Mouse (Mus musculus): ENCODE measurements at regions not wholly inside any gene's neighbourhood (a gene's known extent, or its start where the extent isn't known, plus 50 kb on each side); places are given as distances from the start of the nearest gene placed in this dataset.

DNA sequence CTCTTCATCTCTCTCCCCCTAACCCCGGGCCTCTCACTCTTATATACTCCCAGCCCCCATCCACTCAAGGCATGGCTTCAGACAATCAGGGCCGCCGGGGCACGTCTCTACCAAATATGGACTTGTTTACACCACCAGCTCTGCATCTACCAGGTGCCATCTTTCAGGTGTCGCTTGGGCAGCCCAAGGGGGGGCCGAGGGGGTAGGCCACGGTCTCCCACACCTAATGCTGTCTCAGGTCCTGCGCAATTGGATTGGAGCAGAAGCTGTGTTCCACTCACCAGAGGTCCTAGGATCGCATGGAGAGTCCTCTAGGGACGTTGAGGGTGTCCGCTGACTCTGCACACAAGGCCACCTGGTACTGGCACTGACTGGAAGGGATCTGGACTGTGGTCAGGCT, 1306.0 kb upstream of the 1700015G11Rik start:
- intact Hi-C loops (cut with DNase I) = loop anchor here (5.0 kb wide), 1 partner anchor 39 kb away; no protein-coding TSS in a partner anchor

GRCm38 (mm10) chr7:53282016-53282415, 1266.5 kb upstream of the 1700015G11Rik start:
- no peak for TF ChIP-seq CTCF (IDR thresholded peaks at IDR 0.05)
- DNase-seq = no peak
- intact Hi-C loops (cut with DNase I) = loop anchor here (5.0 kb wide), 1 partner anchor 40 kb away; no protein-coding TSS in a partner anchor
- H3K27ac ChIP-seq = no peak overlapping the region
- no peak overlapping the region for H3K4me3 ChIP-seq

More for the DNA sequence above, 1306.0 kb upstream of the 1700015G11Rik start:
- no peak for TF ChIP-seq CTCF (IDR thresholded peaks at IDR 0.05)
- Histone ChIP-seq H3K4me3 (no peak overlapping the region), H3K27ac (no peak overlapping the region)
- DNase-seq = no peak
